Mouse (Mus musculus) heart, embryonic 12.5 days (tissue): Measurements from ENCODE around the gene Phldb1. TPM values are rescaled to one million over a fixed set of nuclear protein-coding genes. Genes with fewer than 3 reads are reported as not detected.
"Not testable (repeated sequence)": the region's sequence is repeated elsewhere in the genome, so short reads cannot be mapped to it uniquely, and the experiment has no call there.

Experiments used
- ATAC-seq: fragments of 200-750 bp; cut with Nextera tagmentation; 2 replicates; pipeline ENCODE4 v1.8.0; 2017; ENCODE audit warnings: moderate TSS enrichment, moderate library complexity; ENCODE audit not compliant: insufficient number of reproducible peaks, low FRiP score
- H3K27ac ChIP-seq: fragments of 300-500 bp; sonication (generic); 2 replicates; pipeline ENCODE4 v1.5.1; 2016; ENCODE audit warnings: mild to moderate bottlenecking, moderate library complexity; ENCODE audit not compliant: poor library complexity, severe bottlenecking
- H3K27me3 ChIP-seq: fragments of 300-500 bp; sonication (generic); replicated peaks from 2 replicates; pipeline ENCODE4 v1.6.1; 2016; ENCODE audit warnings: mild to moderate bottlenecking, moderate library complexity
- H3K36me3 ChIP-seq: fragments of 300-500 bp; sonication (generic); 2 replicates; pipeline ENCODE4 v1.6.1; 2016; ENCODE audit warnings: mild to moderate bottlenecking, moderate library complexity
- H3K4me1 ChIP-seq: fragments of 300-500 bp; sonication (generic); replicated peaks from 2 replicates; pipeline ENCODE4 v1.6.1; 2016; ENCODE audit warnings: mild to moderate bottlenecking
- H3K4me2 ChIP-seq: fragments of 300-500 bp; sonication (generic); 2 replicates; pipeline ENCODE4 v1.6.1; 2016; ENCODE audit warnings: mild to moderate bottlenecking, moderate library complexity
- H3K4me3 ChIP-seq: fragments of 300-500 bp; sonication (generic); 2 replicates; pipeline ENCODE4 v1.5.1; 2016; ENCODE audit warnings: mild to moderate bottlenecking
- H3K9ac ChIP-seq: fragments of 300-500 bp; sonication (generic); 2 replicates; pipeline ENCODE4 v1.6.1; 2016; ENCODE audit warnings: mild to moderate bottlenecking, moderate library complexity
- H3K9me3 ChIP-seq: fragments of 300-500 bp; sonication (generic); replicated peaks from 2 replicates; pipeline ENCODE4 v1.6.1; 2016; ENCODE audit warnings: mild to moderate bottlenecking, moderate library complexity
- WGBS: fragments of 180-500 bp; shearing (Covaris S2); methylation state at CpG from one replicate; pipeline ENCODE4 v1.1.7; 2016; 5-methylcytosine and 5-hydroxymethylcytosine counted together
- polyA plus RNA-seq: library from polyadenylated mRNA; unstranded; fragments of >200 nt; fragmentation: Nextera tagmentation; extraction: Ambion mirVana; gene quantifications from 2 replicates; pipeline ENCODE4 v1.2.1, GENCODE M21; 2016

Gene Phldb1
- polyA plus RNA-seq, 1 experiment from 2014 or later, result 34.8 TPM

DNA sequence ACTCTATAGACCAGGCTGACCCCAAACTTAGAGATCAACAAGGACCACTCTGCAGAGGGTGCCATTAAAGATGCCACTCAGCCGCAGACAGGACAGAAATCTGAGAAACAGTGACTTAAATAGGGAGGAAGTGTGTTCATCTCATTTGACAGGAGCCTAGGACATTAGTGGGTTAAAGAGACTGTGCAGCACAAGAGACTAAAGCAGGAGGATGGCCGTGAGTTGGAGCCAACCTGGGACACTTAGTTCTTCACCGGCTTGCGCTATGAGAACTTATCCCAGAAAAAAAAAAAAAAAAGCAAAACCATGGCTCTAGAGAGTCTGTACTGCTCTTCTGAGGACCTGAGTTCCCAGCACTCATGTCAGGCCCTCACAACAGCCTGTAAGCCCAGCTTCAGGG, 87.3 kb downstream of the Phldb1 start:
- H3K27ac ChIP-seq, result no peak overlapping the region
- 0 out of 2 replicates have a peak, but pooled peaks cover 14% of the 10 kb centered on the region for H3K27me3 ChIP-seq
- H3K4me2 ChIP-seq, result no peak overlapping the region
- H3K36me3 ChIP-seq, result no peaks in the 10 kb centered on the region
- H3K4me3 ChIP-seq, result no peak overlapping the region
- no peak for ATAC-seq
- WGBS, result 80% methylated on average over 4 of the region's 4 CpGs
- H3K9ac ChIP-seq, result no peak overlapping the region
- no peaks in the 10 kb centered on the region for H3K9me3 ChIP-seq
- peaks cover 9% of the 10 kb centered on the region; the same call in 1 of the 2 replicates for H3K4me1 ChIP-seq

GRCm38 (mm10) chr9:44647026-44647425, 88.0 kb downstream of the Phldb1 start:
- WGBS, result 88% methylated on average over 8 of the region's 8 CpGs
- no peaks in the 10 kb centered on the region for H3K36me3 ChIP-seq
- 0 out of 2 replicates have a peak, but pooled peaks cover 14% of the 10 kb centered on the region for H3K27me3 ChIP-seq

GRCm38 (mm10) chr9:44646366-44646765, 88.6 kb downstream of the Phldb1 start:
- H3K36me3 ChIP-seq, result no peaks in the 10 kb centered on the region
- H3K27me3 ChIP-seq, result 0 out of 2 replicates have a peak, but pooled peaks cover 13% of the 10 kb centered on the region
- peaks cover 9% of the 10 kb centered on the region; the same call in 1 of the 2 replicates for H3K4me1 ChIP-seq
- no peaks in the 10 kb centered on the region for H3K9me3 ChIP-seq
- 75% methylated on average over 6 of the region's 6 CpGs for WGBS
- H3K27ac ChIP-seq, result no peak overlapping the region
- no peak overlapping the region; the same call in 1 of the 2 replicates for H3K4me2 ChIP-seq
- ATAC-seq, result no peak
- H3K9ac ChIP-seq, result no peak overlapping the region
- no peak overlapping the region for H3K4me3 ChIP-seq

More at GRCm38 (mm10) chr9:44647026-44647425, 88.0 kb downstream of the Phldb1 start:
- H3K9me3 ChIP-seq, result no peaks in the 10 kb centered on the region
- H3K4me3 ChIP-seq, result no peak overlapping the region
- H3K4me1 ChIP-seq, result peaks cover 9% of the 10 kb centered on the region; the same call in 1 of the 2 replicates
- ATAC-seq, result no peak
- H3K4me2 ChIP-seq, result no peak overlapping the region
- no peak overlapping the region for H3K9ac ChIP-seq
- no peak overlapping the region for H3K27ac ChIP-seq

GRCm38 (mm10) chr9:44645924-44646323, 89.1 kb downstream of the Phldb1 start:
- Histone ChIP-seq H3K36me3 (no peaks in the 10 kb centered on the region), H3K9ac (no peak overlapping the region), H3K27ac (no peak overlapping the region), H3K4me1 (peaks cover 9% of the 10 kb centered on the region; the same call in 1 of the 2 replicates), H3K4me2 (no peak overlapping the region; the same call in 1 of the 2 replicates), H3K4me3 (no peak overlapping the region), H3K27me3 (0 out of 2 replicates have a peak, but pooled peaks cover 9% of the 10 kb centered on the region), H3K9me3 (no peaks in the 10 kb centered on the region)
- WGBS, result 45% methylated on average over 15 of the region's 15 CpGs
- ATAC-seq, result no peak

- Histone ChIP-seq H3K4me3 (no peak overlapping the region), H3K4me1 (peaks cover 9% of the 10 kb centered on the region; the same call in 1 of the 2 replicates), H3K27me3 (0 out of 2 replicates have a peak, but pooled peaks cover 7% of the 10 kb centered on the region), H3K9me3 (no peaks in the 10 kb centered on the region), H3K4me2 (no peak overlapping the region), H3K27ac (no peak overlapping the region), H3K36me3 (0 out of 2 replicates have a peak, but pooled peaks cover 2% of the 10 kb centered on the region), H3K9ac (no peak overlapping the region)
- WGBS, result 74% methylated on average over 5 of the region's 5 CpGs
- ATAC-seq, result no peak
Measured at GRCm38 (mm10) chr9:44645481-44645880, 89.5 kb downstream of the Phldb1 start.

DNA sequence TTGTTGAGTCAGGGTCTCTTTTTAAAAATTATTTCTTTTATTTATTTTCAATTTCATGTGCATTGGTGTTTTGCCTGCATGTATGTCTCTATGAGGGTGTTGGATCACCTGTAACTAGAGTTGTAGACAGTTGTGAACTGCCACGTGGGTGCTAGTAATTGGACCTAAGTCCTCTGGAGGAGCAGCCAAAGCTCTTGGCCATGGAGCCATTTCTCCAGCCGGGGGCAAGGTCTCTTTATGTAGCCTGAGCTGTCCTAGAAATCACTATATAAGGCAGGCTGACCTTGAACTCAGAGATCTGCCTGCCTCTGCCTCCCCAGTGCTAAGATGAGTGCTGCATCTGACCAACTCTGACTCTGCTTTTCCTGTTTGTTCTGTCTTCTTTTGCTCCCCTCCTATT, 90.8 kb downstream of the Phldb1 start:
- Histone ChIP-seq H3K27ac (no peak overlapping the region), H3K9ac (no peak overlapping the region), H3K4me2 (no peak overlapping the region), H3K4me3 (no peak overlapping the region), H3K27me3 (no peaks in the 10 kb centered on the region), H3K36me3 (0 out of 2 replicates have a peak, but pooled peaks cover 5% of the 10 kb centered on the region), H3K4me1 (peaks cover 9% of the 10 kb centered on the region; the same call in 1 of the 2 replicates), H3K9me3 (no peaks in the 10 kb centered on the region)
- 78% methylated on average over 2 of the region's 2 CpGs for WGBS
- no peak for ATAC-seq

DNA sequence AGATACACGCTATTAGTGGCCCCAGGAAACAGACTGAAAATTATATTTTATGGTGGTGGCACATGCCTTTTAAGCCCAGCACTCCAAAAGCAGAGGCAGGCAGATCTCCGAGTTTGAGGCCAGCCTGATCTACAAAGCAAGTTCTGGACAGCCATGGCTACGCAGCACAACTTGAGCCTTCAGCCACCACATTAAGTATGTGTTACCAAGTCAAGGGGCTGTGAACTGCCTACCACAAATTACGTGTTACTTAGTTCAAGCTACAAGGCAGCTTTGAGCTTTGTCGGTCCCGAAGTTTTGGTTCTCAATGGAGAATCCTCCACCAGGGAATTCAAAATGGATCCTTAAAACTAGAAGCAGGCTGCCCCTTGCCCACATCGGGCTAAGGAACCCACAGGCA, 91.9 kb downstream of the Phldb1 start:
- Histone ChIP-seq H3K4me3 (no peak overlapping the region), H3K9me3 (no peaks in the 10 kb centered on the region), H3K9ac (no peak overlapping the region), H3K4me2 (no peak overlapping the region), H3K27me3 (no peaks in the 10 kb centered on the region), H3K36me3 (peaks cover 13% of the 10 kb centered on the region), H3K4me1 (peaks cover 9% of the 10 kb centered on the region; the same call in 1 of the 2 replicates), H3K27ac (no peak overlapping the region)
- 96% methylated on average over 7 of the region's 7 CpGs for WGBS
- no peak for ATAC-seq

DNA sequence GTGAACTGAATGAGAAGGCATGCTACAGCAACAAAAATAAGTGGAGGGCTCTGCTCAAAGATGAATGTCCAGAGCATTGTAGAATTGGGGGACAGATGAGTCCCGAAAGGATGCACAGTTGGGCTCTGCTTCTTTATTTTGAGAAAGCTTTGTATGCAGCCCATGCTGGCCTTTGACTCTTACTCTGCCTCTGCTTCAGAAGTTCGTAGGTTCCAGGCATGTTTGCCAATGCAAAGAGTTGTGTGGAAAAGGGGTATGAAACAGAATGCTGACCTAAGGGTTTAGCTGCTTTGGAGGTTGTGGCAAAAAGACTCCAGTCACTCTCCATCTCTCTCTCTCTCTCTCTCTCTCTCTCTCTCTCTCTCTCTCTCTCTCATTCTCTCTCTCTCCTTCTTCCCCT, 93.4 kb downstream of the Phldb1 start:
- no peaks in the 10 kb centered on the region for H3K9me3 ChIP-seq
- 91% methylated on average over 2 of the region's 2 CpGs for WGBS
- H3K4me3 ChIP-seq, result no peak overlapping the region
- H3K4me2 ChIP-seq, result no peak overlapping the region
- H3K27ac ChIP-seq, result no peak overlapping the region
- H3K36me3 ChIP-seq, result peaks cover 27% of the 10 kb centered on the region
- peaks cover 12% of the 10 kb centered on the region; the same call in 1 of the 2 replicates for H3K4me1 ChIP-seq
- ATAC-seq, result no peak
- H3K9ac ChIP-seq, result no peak overlapping the region
- no peaks in the 10 kb centered on the region for H3K27me3 ChIP-seq

DNA sequence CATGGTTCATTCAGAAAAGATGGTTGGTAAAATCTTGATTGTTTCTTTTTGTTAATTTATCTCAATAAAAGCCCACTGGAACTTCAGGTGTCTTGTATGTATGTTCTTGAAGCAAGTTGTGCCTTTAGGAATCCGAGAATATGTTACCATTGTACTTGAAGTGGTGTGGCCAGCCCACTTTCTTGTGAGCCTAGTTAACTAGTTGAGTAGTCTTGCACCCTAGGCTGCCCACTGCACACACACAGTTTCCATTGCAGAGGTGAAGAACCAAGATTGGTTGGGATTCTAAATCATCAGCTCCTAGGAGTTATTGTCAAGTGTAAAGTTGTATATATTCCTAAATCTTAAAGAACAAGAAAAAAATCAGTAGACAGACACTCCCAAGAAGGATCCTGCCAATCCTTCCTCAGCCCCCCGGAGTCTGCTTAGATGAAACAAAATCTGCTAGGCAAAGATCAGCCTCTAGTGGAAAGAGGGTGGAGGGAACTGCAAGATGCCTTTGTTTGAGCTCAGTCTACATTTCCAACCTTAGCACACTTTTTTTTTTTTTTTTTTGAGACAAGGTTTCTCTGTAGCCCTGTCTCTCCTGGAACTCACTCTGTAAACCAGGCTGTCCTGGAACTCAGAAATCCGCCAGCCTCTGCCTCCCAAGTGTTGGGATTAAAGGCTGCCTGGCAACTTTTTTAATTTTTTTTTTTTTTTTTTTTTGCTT, 94.2 kb downstream of the Phldb1 start:
- 86% methylated on average over 3 of the region's 3 CpGs for WGBS
- Histone ChIP-seq H3K4me1 (peaks cover 6% of the 10 kb centered on the region; the same call in 1 of the 2 replicates), H3K4me2 (no peak overlapping the region), H3K9ac (no peak overlapping the region), H3K36me3 (peaks cover 35% of the 10 kb centered on the region), H3K9me3 (no peaks in the 10 kb centered on the region), H3K4me3 (no peak overlapping the region), H3K27ac (no peak overlapping the region), H3K27me3 (no peaks in the 10 kb centered on the region)
- ATAC-seq, result no peak

DNA sequence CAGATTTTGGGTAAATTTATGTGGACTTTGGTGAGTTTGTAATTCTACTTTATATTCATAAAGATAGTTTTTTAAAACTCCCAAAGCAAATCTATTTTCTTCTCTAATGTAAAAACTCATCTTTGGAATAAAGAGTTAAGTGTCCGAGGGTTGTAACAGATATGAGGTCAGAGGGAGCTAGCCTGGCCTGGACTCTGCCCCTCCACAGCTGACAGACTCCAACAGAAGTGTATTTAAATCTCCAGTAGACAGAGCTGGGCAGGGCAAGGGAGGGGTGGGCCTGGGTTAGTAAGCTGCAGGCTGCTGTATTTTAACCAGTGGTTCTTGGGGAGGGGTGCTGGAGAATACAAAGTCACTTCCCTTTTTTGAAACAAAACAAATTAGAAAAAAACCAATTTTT, 95.0 kb downstream of the Phldb1 start:
- H3K9me3 ChIP-seq, ATAC-seq, H3K4me2 ChIP-seq, H3K9ac ChIP-seq, H3K27me3 ChIP-seq, H3K4me3 ChIP-seq, H3K4me1 ChIP-seq, H3K27ac ChIP-seq: not testable (repeated sequence)
- 68% methylated on average over 1 of the region's 1 CpGs for WGBS
- peaks cover 42% of the 10 kb centered on the region for H3K36me3 ChIP-seq

GRCm38 (mm10) chr9:44638726-44639125, 96.3 kb downstream of the Phldb1 start:
- not testable (repeated sequence) for H3K9me3 ChIP-seq, H3K27ac ChIP-seq, H3K4me3 ChIP-seq, H3K4me2 ChIP-seq, H3K9ac ChIP-seq, ATAC-seq, H3K27me3 ChIP-seq, H3K4me1 ChIP-seq
- 91% methylated on average over 9 of the region's 9 CpGs for WGBS
- H3K36me3 ChIP-seq, result peaks cover 55% of the 10 kb centered on the region
